In the genomic region with DNA sequence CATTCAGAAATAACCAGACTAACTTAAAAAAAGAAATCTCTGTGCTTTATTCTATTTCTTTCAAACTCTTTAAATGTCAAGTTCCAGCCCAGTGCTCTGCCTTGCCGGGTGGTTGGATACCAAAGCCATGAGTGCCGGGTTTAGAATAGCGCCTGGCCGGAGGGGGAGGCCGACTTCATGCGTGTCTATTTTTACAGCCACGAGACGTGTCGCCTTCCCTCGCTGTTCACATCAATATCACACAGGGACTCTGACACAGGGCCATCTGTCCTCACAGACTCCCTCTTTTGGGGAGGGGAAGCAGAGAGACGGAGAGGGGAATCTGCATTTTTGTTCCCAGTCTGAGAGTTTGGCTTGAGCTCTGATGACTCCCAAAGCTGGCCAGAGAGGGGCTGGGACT, we compare ENCODE assay signal across 18 mouse cellular contexts. TPM values are rescaled to one million over a fixed set of nuclear protein-coding genes. Genes with fewer than 3 reads are reported as not detected.
A peak's percentile ranks its signal among the peaks of the same experiment; 100 is the strongest.
DNase-seq lines count a peak whose midpoint lies in the region; ATAC-seq and TF ChIP-seq lines count a peak whose summit lies in the region.
"Had no signal": no experiment of that assay in that cellular context is flagged by ENCODE, and none has a peak within 500 bp of the region (broad histone marks: within the 10 kb centered on the region; RNA-seq: fewer than 3 reads in every experiment).

No protein-coding gene starts in this region.

- no peak overlapping the region for H3K4me3 ChIP-seq in forebrain, embryonic 14.5 days (ENCODE audit: low read depth, low read length)
- H3K4me3 ChIP-seq in forebrain, embryonic 10.5 days, result no peak overlapping the region
- H3K4me3 ChIP-seq in hindbrain, postnatal 0 days (ENCODE audit: low read length), result no peak overlapping the region
- no peak overlapping the region for H3K4me3 ChIP-seq in hindbrain, embryonic 16.5 days (ENCODE audit: low read length)
- H3K4me3 ChIP-seq in heart, embryonic 13.5 days, result no peak overlapping the region
- H3K4me3 ChIP-seq: embryonic facial prominence, embryonic 12.5 days; limb, embryonic 15.5 days had no signal

- no peak overlapping the region for H3K9ac ChIP-seq in forebrain, embryonic 14.5 days (ENCODE audit: low read length)
- no peak overlapping the region for H3K9ac ChIP-seq in hindbrain, postnatal 0 days (replicated peaks; ENCODE audit: low read length)
- no peak overlapping the region for H3K9ac ChIP-seq in hindbrain, embryonic 16.5 days (ENCODE audit: low read depth, low read length)
- H3K9ac ChIP-seq in heart, embryonic 13.5 days, result peak overlapping the region; percentile 3; the same call in 1 of the 2 replicates
- H3K9ac ChIP-seq: embryonic facial prominence, embryonic 12.5 days; limb, embryonic 15.5 days; liver, postnatal 0 days had no signal

- TF ChIP-seq CTCF in hindbrain, postnatal 0 days (IDR thresholded peaks at IDR 0.05; ENCODE audit: low read depth), result no peak

- DNase-seq in forebrain, embryonic 14.5 days (ENCODE audit: low spot score), result peak; percentile 39
- no peak for DNase-seq in forebrain, embryonic 10.5 days (ENCODE audit: extremely low spot score, low spot score)
- peak; percentile 27 for DNase-seq in hindbrain, postnatal 0 days (ENCODE audit: low spot score)
- DNase-seq in Muller cell, postnatal 12 days (ENCODE audit: inconsistent ontology term), result peak; percentile 25
- DNase-seq in T-cell, adult 2 months (ENCODE audit: low spot score), result no peak
- DNase-seq in lung, postnatal 10 days, result no peak
- DNase-seq: adrenal gland, adult 2 months; B cell, adult 2 months; cerebellum, adult 9-10 months; gastrocnemius, postnatal 25 days; liver, postnatal 0 days; lung, postnatal 4 days; midbrain, embryonic 14.5 days had no signal

- H3K9me3 ChIP-seq in forebrain, embryonic 14.5 days (replicated peaks; ENCODE audit: control insufficient read depth, low read length), result no peaks in the 10 kb centered on the region
- H3K9me3 ChIP-seq in forebrain, embryonic 10.5 days, result no peaks in the 10 kb centered on the region
- no peaks in the 10 kb centered on the region for H3K9me3 ChIP-seq in hindbrain, postnatal 0 days (ENCODE audit: low read length)
- no peaks in the 10 kb centered on the region for H3K9me3 ChIP-seq in hindbrain, embryonic 16.5 days (ENCODE audit: control insufficient read depth, low read length)
- no peaks in the 10 kb centered on the region for H3K9me3 ChIP-seq in heart, embryonic 13.5 days
- H3K9me3 ChIP-seq: embryonic facial prominence, embryonic 12.5 days; limb, embryonic 15.5 days had no signal

- peaks cover 5% of the 10 kb centered on the region for H3K4me1 ChIP-seq in forebrain, embryonic 14.5 days (ENCODE audit: control insufficient read depth, insufficient read depth, low read length)
- H3K4me1 ChIP-seq in forebrain, embryonic 10.5 days, result peaks cover 17% of the 10 kb centered on the region
- H3K4me1 ChIP-seq in hindbrain, postnatal 0 days (ENCODE audit: insufficient read depth, low read length), result no peaks in the 10 kb centered on the region
- peaks cover 4% of the 10 kb centered on the region for H3K4me1 ChIP-seq in hindbrain, embryonic 16.5 days (ENCODE audit: control insufficient read depth, insufficient read depth, low read depth, low read length)
- peaks cover 15% of the 10 kb centered on the region for H3K4me1 ChIP-seq in heart, embryonic 13.5 days

- H3K27ac ChIP-seq in forebrain, embryonic 14.5 days (ENCODE audit: low read depth, low read length), result no peak overlapping the region
- no peak overlapping the region for H3K27ac ChIP-seq in forebrain, embryonic 10.5 days
- H3K27ac ChIP-seq in hindbrain, postnatal 0 days, result no peak overlapping the region
- H3K27ac ChIP-seq in hindbrain, embryonic 16.5 days (ENCODE audit: low read depth, low read length), result no peak overlapping the region
- H3K27ac ChIP-seq in heart, embryonic 13.5 days (replicated peaks), result no peak overlapping the region
- H3K27ac ChIP-seq: embryonic facial prominence, embryonic 12.5 days; limb, embryonic 15.5 days had no signal

- H3K27me3 ChIP-seq in forebrain, embryonic 14.5 days (replicated peaks; ENCODE audit: control insufficient read depth, insufficient read depth, low read length), result no peaks in the 10 kb centered on the region
- H3K27me3 ChIP-seq in forebrain, embryonic 10.5 days (ENCODE audit: poor library complexity, severe bottlenecking), result peaks cover 37% of the 10 kb centered on the region
- H3K27me3 ChIP-seq in hindbrain, postnatal 0 days (ENCODE audit: insufficient read depth, low read length), result no peaks in the 10 kb centered on the region
- no peaks in the 10 kb centered on the region for H3K27me3 ChIP-seq in hindbrain, embryonic 16.5 days (replicated peaks; ENCODE audit: control insufficient read depth, insufficient read depth, low read length)
- peaks cover 40% of the 10 kb centered on the region for H3K27me3 ChIP-seq in heart, embryonic 13.5 days (replicated peaks)
- H3K27me3 ChIP-seq: limb, embryonic 15.5 days had no signal

- no peak overlapping the region for H3K4me2 ChIP-seq in forebrain, embryonic 14.5 days (ENCODE audit: low read length)
- H3K4me2 ChIP-seq in hindbrain, postnatal 0 days (ENCODE audit: low read depth, low read length), result no peak overlapping the region
- H3K4me2 ChIP-seq in hindbrain, embryonic 16.5 days (ENCODE audit: low read length), result no peak overlapping the region
- no peak overlapping the region for H3K4me2 ChIP-seq in heart, embryonic 13.5 days
- H3K4me2 ChIP-seq: embryonic facial prominence, embryonic 12.5 days; limb, embryonic 15.5 days had no signal

- no peak for ATAC-seq in forebrain, embryonic 14.5 days
- ATAC-seq in hindbrain, postnatal 0 days, result no peak; the same call in 1 of the 2 replicates
- no peak for ATAC-seq in hindbrain, embryonic 16.5 days
- ATAC-seq in heart, embryonic 13.5 days (ENCODE audit: extremely low read depth, insufficient number of reproducible peaks, low FRiP score, low TSS enrichment), result no peak
- ATAC-seq: inflammation-experienced regulatory T-cells, adult 6 months; liver, postnatal 0 days had no signal

- no peaks in the 10 kb centered on the region for H3K36me3 ChIP-seq in forebrain, embryonic 14.5 days (ENCODE audit: control insufficient read depth, insufficient read depth, low read length)
- no peaks in the 10 kb centered on the region for H3K36me3 ChIP-seq in forebrain, embryonic 10.5 days (replicated peaks)
- no peaks in the 10 kb centered on the region for H3K36me3 ChIP-seq in hindbrain, postnatal 0 days (ENCODE audit: insufficient read depth, low read length)
- no peaks in the 10 kb centered on the region for H3K36me3 ChIP-seq in hindbrain, embryonic 16.5 days (ENCODE audit: control insufficient read depth, insufficient read depth, low read length)
- no peaks in the 10 kb centered on the region for H3K36me3 ChIP-seq in heart, embryonic 13.5 days
- H3K36me3 ChIP-seq: embryonic facial prominence, embryonic 12.5 days; limb, embryonic 15.5 days had no signal

- 67% methylated on average over 11 of the region's 11 CpGs for WGBS in forebrain, embryonic 14.5 days
- WGBS in forebrain, embryonic 10.5 days, result 91% methylated on average over 11 of the region's 11 CpGs
- WGBS in hindbrain, postnatal 0 days, result 51% methylated on average over 11 of the region's 11 CpGs
- WGBS in hindbrain, embryonic 16.5 days, result 52% methylated on average over 11 of the region's 11 CpGs
- 39% methylated on average over 11 of the region's 11 CpGs for WGBS in heart, embryonic 13.5 days

RNA-seq across cellular contexts. Expression of gene Rplp1, which starts 58.7 kb away (rescaled TPM):
- polyA plus RNA-seq in forebrain, embryonic 14.5 days (2014; fragmentation: Nextera tagmentation; extraction: Ambion mirVana), result 964 and 1,342 TPM in 2 replicates
- 1,247 and 1,263 TPM in 2 replicates for polyA plus RNA-seq in forebrain, embryonic 10.5 days (2016; fragmentation: Nextera tagmentation; extraction: Ambion mirVana)
- total RNA-seq in hindbrain, postnatal 0 days (2014; rRNA removed), result 2,832 and 4,239 TPM in 2 replicates
- polyA plus RNA-seq in hindbrain, postnatal 0 days (2015; fragmentation: Nextera tagmentation; extraction: Ambion mirVana), result 1,070 and 1,080 TPM in 2 replicates
- polyA plus RNA-seq in hindbrain, embryonic 16.5 days (2015; fragmentation: Nextera tagmentation; extraction: Ambion mirVana), result 902 and 928 TPM in 2 replicates
- 913 and 1,036 TPM in 2 replicates for polyA plus RNA-seq in heart, embryonic 13.5 days (2015; fragmentation: Nextera tagmentation; extraction: Ambion mirVana)

Comparison
In these comparisons a context has a peak if more than half of its experiments do, and no peak if none do; other contexts are left out.
1. DNase-seq: peak in forebrain, embryonic 14.5 days (single experiment), hindbrain, postnatal 0 days (single experiment) and Muller cell, postnatal 12 days (single experiment); none in forebrain, embryonic 10.5 days (single experiment), T-cell, adult 2 months (single experiment) and lung, postnatal 10 days (single experiment).